Mouse (Mus musculus) left cerebral cortex, adult 18-20 months (tissue): ENCODE measurements around the gene Slc19a2. TPM values are rescaled to one million over a fixed set of nuclear protein-coding genes. Genes with fewer than 3 reads are reported as not detected.

Experiments used
- DNase-seq, 2 experiments: peaks; one replicate each; pipeline ENCODE4 v3.0.0; 2021 to 2022; ENCODE audit warnings: low spot score in 2 of 2, mixed read lengths in 1 of 2
- total RNA-seq, 2 experiments: library from RNA; stranded (reverse); gene quantifications; 2 replicates each; pipeline ENCODE4 v1.2.3; 2021

Gene Slc19a2
- total RNA-seq, 2 experiments from 2014 or later: 13.7 TPM

GRCm38 (mm10) chr1:164250391-164251150 is 1.7 kb downstream of the Slc19a2 start:
- no peak for DNase-seq

DNA sequence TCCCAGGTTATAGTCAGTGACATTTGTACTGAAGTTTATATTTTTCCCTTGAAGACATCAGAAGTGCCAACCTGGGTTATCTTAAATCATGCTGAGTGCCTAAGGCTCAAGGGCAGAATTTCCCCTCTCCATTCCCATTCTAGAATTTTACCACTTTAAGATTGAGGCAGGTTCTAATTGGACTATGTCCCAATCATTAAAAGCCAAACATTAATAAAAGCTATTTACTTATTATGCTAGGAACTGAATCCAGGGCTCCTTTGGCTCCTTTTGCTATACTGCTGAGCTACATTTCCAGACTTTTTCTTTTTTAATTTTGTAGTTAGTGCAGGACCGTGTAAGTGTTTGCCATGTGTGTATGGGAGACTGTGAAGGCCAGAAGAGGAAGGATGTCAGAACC is 2.6 kb downstream of the Slc19a2 start:
- no peak for DNase-seq

- DNase-seq: no peak
These were observed 3.7 kb downstream of the Slc19a2 start for GRCm38 (mm10) chr1:164252551-164252950.

- no peak for DNase-seq
These were observed 6.0 kb downstream of the Slc19a2 start for GRCm38 (mm10) chr1:164254836-164255235.

DNA sequence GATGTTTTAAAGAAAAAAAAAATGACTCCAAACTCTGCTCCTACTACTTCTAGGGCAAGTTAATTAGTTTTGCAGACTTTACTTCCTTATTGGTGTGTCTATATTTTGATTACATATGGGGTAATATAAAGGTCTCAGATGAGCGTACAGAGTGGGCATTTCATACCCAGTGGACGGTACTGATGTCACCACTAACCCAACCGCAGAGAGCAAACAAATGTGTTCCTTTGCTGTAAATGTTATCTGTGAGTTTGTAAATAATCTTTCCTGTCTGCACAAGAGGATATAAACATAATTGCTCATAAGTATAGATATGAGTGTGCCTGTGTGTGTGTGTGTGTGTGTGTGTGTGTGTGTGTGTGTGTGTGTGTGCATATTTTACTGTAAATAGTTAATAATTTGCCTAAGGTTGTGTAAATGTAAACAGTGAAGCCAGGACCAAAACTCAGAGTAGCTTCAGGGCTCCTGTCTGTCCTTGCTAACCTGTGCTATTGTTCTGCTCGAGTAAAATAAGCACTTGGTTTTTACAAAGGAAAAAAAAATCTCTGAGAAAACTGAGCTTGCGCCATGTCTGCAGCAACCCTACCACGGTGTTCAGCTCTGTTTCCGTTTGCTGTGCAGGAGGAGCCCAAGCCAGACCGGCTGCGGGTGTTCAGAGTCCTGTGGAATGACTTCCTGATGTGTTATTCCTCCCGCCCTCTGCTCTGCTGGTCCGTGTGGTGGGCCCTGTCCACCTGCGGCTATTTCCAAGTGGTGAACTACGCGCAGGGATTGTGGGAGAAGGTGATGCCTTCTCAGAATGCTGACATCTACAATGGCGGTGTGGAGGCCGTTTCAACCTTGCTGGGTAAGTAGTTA is 11.6 kb downstream of the Slc19a2 start:
- no peak for DNase-seq

- peak in 1 of 2 experiments; percentile 21 for DNase-seq
These were observed 12.7 kb downstream of the Slc19a2 start for GRCm38 (mm10) chr1:164261553-164261952.

GRCm38 (mm10) chr1:164270941-164271340 is 22.1 kb downstream of the Slc19a2 start:
- DNase-seq: no peak

DNA sequence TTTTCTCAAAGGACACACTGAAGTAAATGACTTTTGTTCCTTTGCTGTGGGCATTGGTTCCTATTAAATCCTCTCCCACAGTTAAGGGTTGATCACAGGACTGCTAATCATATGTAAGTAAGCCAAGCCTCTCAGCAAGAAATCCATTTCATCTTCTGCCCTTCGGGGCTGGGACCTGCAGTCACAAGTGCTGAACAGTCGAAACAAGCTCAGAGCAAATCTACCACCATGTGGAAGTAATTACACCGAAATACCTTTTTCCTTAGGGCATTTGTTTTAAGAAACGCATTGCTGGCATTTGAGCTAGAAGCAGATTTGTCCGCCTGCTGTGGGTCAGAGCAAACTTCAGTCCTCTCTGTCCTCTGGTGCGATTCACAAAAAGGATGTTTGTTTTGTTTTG is 24.8 kb downstream of the Slc19a2 start:
- no peak for DNase-seq

DNA sequence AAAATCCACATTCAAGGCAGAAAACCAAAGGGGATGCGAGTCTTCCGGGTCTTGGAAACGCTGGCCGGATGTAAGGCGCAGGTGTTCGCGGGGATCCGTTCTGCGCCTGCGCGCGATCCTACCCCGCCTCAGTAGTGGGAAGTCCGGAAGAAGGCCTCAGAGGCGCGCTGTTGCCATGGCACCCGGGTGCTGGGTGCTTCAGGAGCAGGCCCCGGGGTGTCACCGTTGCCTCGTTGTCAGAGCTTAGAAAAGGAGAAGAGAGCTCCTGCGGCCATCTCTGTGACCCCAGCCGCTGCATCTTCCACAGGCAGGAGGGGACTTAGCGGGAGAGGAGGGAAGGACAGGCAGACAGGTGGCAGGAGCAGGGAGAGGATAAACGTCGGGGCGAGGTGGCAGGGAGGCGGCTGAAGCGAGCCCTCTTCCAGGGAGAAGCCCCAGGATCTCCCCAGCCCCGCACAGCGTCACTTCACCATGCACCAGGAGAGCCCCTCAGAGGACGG is 26.7 kb downstream of the Slc19a2 start, which contains the start of gene Ccdc181:
TSS of gene Ccdc181 (plus strand) at position 131 of the 500 bp plus-strand sequence.
- peak; percentile 96 to 97 for DNase-seq

DNA sequence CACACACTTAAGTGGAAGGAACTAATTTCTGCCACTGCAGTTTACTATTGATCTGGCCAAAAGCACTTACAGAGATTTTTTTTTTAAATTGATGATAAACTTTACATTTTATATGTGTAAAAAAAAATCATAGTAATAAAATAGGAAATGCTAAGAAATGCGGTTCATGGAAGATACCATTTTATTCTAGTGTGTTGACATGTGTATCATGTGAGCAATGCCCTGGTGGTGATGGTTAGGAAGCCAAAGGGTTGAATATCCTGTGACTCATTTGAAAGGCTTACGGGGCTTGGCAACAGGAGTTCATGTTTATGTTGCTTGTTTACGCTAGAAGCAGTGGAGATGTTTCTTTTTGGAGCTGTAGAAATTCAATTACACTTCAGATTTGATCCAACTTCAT is 27.7 kb downstream of the Slc19a2 start:
- no peak for DNase-seq

- DNase-seq: no peak
These were observed 30.5 kb downstream of the Slc19a2 start for GRCm38 (mm10) chr1:164279332-164279731.

DNA sequence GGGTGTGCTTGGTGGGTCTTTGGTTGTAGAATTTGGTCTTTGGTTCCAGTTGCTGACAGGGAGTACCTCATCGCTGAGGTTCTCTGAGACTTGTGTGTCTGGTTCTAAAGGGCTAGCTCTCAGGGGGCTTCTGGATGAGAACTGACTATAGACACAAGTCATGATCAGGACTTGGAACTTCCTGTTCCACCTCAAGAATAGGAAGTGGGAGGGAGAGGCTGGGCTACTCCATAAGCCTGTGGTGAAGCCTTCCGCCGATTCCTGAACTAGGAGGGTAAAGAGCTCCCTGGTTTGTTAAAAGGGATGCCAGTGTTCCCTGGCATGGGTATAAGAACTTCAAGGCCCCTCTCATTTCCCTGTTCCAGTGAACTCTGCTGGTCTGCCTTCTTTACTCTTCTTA is 35.2 kb downstream of the Slc19a2 start:
- no peak for DNase-seq

DNA sequence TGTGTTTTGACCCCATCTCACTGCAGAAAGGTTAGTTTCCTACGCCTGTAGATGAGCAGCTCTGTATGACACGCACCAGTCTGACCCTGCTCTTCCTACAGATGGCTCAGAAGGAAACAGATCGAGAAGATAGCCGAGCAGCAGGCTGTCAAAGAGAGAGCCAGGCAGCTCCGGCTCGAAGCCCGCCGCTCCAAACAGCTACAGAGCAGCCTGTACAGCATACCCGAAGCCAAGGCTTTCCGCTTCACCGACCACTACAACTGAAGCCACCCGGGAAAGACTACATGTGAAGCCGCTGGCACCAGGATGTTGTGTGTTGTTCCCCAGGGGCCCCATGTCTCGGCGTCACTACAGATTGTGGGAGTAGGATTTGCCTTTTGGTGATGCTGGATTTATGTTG is 38.6 kb downstream of the Slc19a2 start:
- DNase-seq: no peak

- DNase-seq: no peak
These were observed 43.2 kb downstream of the Slc19a2 start for GRCm38 (mm10) chr1:164292040-164292439.

DNA sequence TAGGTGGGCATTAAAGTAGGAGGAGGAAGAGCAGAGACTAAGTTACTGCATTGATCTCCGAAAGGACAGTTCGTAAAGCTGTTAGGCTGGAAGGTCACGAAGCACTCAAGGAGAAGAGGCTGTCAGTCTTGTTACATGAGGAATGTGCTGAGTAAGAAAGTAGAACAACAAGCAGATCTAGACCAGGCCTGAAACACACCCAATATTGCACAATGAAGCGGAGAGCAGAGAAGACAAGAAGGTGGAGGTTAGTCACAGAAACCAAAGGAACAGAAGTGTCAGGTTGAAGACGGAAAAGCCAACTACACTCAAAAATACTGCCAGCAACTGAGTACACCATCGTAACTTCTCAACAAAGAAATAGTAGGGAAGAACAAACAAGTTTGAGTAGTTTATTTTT is 45.2 kb downstream of the Slc19a2 start:
- no peak for DNase-seq

DNA sequence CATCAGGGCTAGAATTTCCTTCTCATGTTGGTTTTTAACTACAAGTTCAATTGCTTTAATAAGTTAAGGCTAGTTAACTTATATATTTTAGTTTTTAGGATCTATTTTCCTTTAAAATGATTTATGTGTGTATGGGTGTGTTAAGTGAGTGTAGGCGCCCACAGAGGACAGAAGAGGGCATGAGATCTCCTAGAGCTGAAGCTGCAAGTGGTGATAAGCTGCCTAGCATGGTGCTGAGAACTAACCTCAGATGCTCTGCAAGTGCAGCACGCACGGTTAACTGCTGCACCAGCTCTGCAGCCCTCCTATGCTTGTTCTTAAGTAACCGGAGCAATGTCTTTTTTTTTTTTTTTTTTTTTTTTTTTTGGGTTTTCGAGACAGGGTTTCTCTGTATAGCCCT is 47.6 kb downstream of the Slc19a2 start:
- DNase-seq: no peak

- DNase-seq: no peak
These were observed 53.1 kb downstream of the Slc19a2 start for GRCm38 (mm10) chr1:164301949-164302348.

DNA sequence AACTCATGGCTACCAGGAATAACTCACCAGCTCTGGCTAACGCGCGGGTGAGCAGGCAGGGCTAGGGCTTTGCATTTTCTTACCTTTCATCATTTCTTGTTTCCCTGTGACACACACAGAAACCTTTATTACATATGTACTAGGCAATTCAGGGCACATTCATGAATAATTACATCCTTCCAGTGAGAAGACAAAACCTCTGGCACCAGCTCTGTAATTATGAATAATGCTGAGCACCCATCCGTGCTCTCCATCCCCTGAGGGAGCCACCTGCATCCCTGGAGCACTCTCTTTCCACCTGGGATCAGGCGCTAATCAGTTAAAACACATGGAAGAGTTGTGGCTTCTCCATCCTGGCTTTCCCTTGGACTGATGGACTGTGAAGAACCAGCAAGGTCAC is 55.0 kb downstream of the Slc19a2 start, which contains the start of gene Nme7:
TSS of gene Nme7 (plus strand) at position 301 of the 400 bp plus-strand sequence.
- no peak for DNase-seq

DNA sequence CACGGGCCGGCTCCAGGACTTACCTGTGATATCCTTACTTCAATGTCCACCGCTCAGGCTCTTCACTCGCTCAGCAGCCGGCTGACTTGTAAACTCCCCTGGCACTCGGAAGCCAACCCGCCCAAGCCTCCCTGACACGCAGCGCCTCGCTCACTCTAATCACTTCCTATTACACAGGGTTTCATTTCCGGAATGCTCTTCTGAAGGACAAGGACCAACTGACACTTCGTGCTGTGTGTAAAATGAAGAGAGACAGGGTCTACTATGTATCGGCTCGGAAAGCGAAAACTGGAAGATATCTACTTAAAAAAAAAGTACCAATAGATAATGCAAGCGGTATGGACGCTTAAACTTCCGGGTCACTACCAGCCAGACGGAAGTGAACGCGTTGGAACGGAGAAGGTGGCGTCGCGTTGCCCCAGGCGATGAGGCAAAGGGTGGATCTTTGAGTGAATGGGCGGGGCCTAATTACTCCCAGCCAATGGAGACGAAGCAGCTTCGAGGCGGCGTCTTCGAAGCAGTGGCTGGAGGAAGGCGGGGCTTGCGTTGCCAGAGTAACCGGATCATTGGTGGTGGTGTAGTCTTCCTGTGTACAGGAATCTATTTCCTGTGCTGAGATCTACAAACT is 58.4 kb downstream of the Slc19a2 start, which contains the start of gene Blzf1:
TSS of gene Blzf1 (minus strand) at position 366 of the 628 bp plus-strand sequence.
- peak; percentile 97 to 99 for DNase-seq

GRCm38 (mm10) chr1:164307922-164308321 is 59.1 kb downstream of the Slc19a2 start:
- no peak for DNase-seq

DNA sequence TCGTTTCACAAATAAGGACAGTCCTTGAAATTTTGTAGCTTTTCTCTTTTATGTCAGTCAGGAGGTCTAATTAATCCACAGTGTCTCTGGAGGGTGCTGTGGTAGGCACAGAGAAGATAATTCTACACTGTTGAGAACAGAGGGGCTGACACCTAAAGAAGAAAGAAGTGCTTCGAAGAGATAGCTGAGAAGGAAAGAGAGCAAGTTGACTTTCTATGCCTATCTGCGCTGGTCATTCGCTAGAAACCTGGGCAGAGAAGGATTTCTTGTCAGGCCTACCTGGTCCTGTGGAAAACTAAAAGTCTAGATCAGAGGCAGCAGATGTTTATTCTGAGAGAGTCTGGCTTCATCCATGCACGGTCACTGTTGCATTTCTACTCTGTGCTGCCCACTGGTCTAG is 65.2 kb downstream of the Slc19a2 start:
- no peak for DNase-seq
